Comparison of ENCODE assay signal across 8 mouse cellular contexts in genomic region chr19:34474991-34475971, GRCm38 (mm10). TPM values are rescaled to one million over a fixed set of nuclear protein-coding genes. Genes with fewer than 3 reads are reported as not detected.
DNase-seq lines count a peak whose midpoint lies in the region; ATAC-seq lines count a peak whose summit lies in the region.

TSS of gene Ch25h (minus strand) at chr19:34475164.

- peak within 1 kb of the TSS; percentile 58 for H3K4me3 ChIP-seq in forebrain, embryonic 12.5 days (replicated peaks)

- ATAC-seq in activated CD4-positive, CD25-positive, alpha-beta regulatory T cell, adult 4 months: peak; percentile 55
- ATAC-seq in forebrain, embryonic 12.5 days (ENCODE audit: low FRiP score): peak; percentile 81

- no peaks in the 10 kb centered on the region for H3K36me3 ChIP-seq in forebrain, embryonic 12.5 days (replicated peaks)

- H3K27ac ChIP-seq in forebrain, embryonic 12.5 days: no peak within 1 kb of the TSS

- H3K9ac ChIP-seq in forebrain, embryonic 12.5 days: peak within 1 kb of the TSS; percentile 42

- WGBS in forebrain, embryonic 12.5 days: under 1% methylated on average over 35 of the region's 35 CpGs

- H3K27me3 ChIP-seq in forebrain, embryonic 12.5 days: peaks cover 57% of the 10 kb centered on the region

- no peaks in the 10 kb centered on the region for H3K9me3 ChIP-seq in forebrain, embryonic 12.5 days

- H3K4me1 ChIP-seq in forebrain, embryonic 12.5 days: peaks cover 7% of the 10 kb centered on the region

- intact Hi-C loops in heart, postnatal 25 days (cut with DNase I): no loop called here

- DNase-seq in CD4-positive, CD25-positive, alpha-beta regulatory T cell, adult 2 months (ENCODE audit: low read depth, low spot score): peak; percentile 67
- DNase-seq in heart, postnatal 25 days (ENCODE audit: low spot score): peak; percentile 36
- peak; percentile 8 to 40 for DNase-seq in layer of hippocampus, postnatal 10 days (ENCODE audit: low spot score in 2 of 2)
- DNase-seq in lung, postnatal 36 days: peak; percentile 73
- DNase-seq in retina, embryonic 14.5 days (ENCODE audit: low spot score): peak; percentile 59
- peak; percentile 56 for DNase-seq in yolk sac, embryonic 10.5 days (ENCODE audit: low spot score)

- H3K4me2 ChIP-seq in forebrain, embryonic 12.5 days: peak within 1 kb of the TSS; percentile 96

RNA-seq across cellular contexts. Expression of gene Ch25h, which starts in this region (rescaled TPM):
- not detected for polyA plus RNA-seq in activated CD4-positive, CD25-positive, alpha-beta regulatory T cell, adult 4 months (2017; shearing (Covaris generic))
- polyA plus RNA-seq in forebrain, embryonic 12.5 days (2016; fragmentation: Nextera tagmentation; extraction: Ambion mirVana): 1.9 and 2.3 TPM in 2 replicates
- total RNA-seq in heart, postnatal 25 days (2021): under 1 TPM; 0.18 to 0.31 TPM
- under 1 TPM; 0.47 to 0.53 TPM for total RNA-seq in layer of hippocampus, postnatal 10 days (2021)

Comparison
In these comparisons a context has a peak if more than half of its experiments do, and no peak if none do; other contexts are left out.
1. Peak in ATAC-seq in activated CD4-positive, CD25-positive, alpha-beta regulatory T cell, adult 4 months; RNA of the gene not detected or under 1 TPM.
2. Peak in DNase-seq in heart, postnatal 25 days; RNA of the gene not detected or under 1 TPM.
3. Peak in DNase-seq in layer of hippocampus, postnatal 10 days; RNA of the gene not detected or under 1 TPM.